Mouse (Mus musculus): Measurements from ENCODE around the gene Dop1b.
"Not testable (repeated sequence)": the region's sequence is repeated elsewhere in the genome, so short reads cannot be mapped to it uniquely, and the experiment has no call there.

The Dop1b gene

GRCm38 (mm10) chr16:93764597-93764996 is 52.9 kb downstream of the Dop1b start:
- no peak for DNase-seq

- DNase-seq = peak; percentile 59
Measured at GRCm38 (mm10) chr16:93766956-93767355, 55.3 kb downstream of the Dop1b start.

GRCm38 (mm10) chr16:93767548-93767947 is 55.8 kb downstream of the Dop1b start:
- DNase-seq = no peak

- DNase-seq = no peak
Measured at GRCm38 (mm10) chr16:93769621-93770020, 57.9 kb downstream of the Dop1b start.

GRCm38 (mm10) chr16:93770271-93770926 is 58.7 kb downstream of the Dop1b start:
- peak; percentile 49 for DNase-seq

- no peak for DNase-seq
Measured at GRCm38 (mm10) chr16:93774658-93775057, 63.0 kb downstream of the Dop1b start.

- no peak for DNase-seq
Measured at GRCm38 (mm10) chr16:93776468-93776867, 64.8 kb downstream of the Dop1b start.

- no peak for DNase-seq
Measured at GRCm38 (mm10) chr16:93777247-93777999, 65.7 kb downstream of the Dop1b start.

- DNase-seq = not testable (repeated sequence)
Measured at GRCm38 (mm10) chr16:93778393-93778792, 66.7 kb downstream of the Dop1b start.

- DNase-seq = no peak
Measured at GRCm38 (mm10) chr16:93779554-93779953, 67.8 kb downstream of the Dop1b start.

- peak; percentile 34 for DNase-seq
Measured at GRCm38 (mm10) chr16:93780660-93781479, 69.2 kb downstream of the Dop1b start.

GRCm38 (mm10) chr16:93784175-93784574 is 72.5 kb downstream of the Dop1b start:
- DNase-seq = no peak

GRCm38 (mm10) chr16:93785805-93786204 is 74.1 kb downstream of the Dop1b start:
- peak; percentile 82 for DNase-seq

- DNase-seq = no peak
Measured at GRCm38 (mm10) chr16:93788388-93788787, 76.7 kb downstream of the Dop1b start.

GRCm38 (mm10) chr16:93788881-93789280 is 77.2 kb downstream of the Dop1b start:
- no peak for DNase-seq

GRCm38 (mm10) chr16:93789971-93790755 is 78.5 kb downstream of the Dop1b start:
- no peak for DNase-seq

- no peak for DNase-seq
Measured at GRCm38 (mm10) chr16:93792981-93793630, 81.4 kb downstream of the Dop1b start.

GRCm38 (mm10) chr16:93794845-93795244 is 83.1 kb downstream of the Dop1b start:
- no peak for DNase-seq

- no peak for DNase-seq
Measured at GRCm38 (mm10) chr16:93795391-93795790, 83.7 kb downstream of the Dop1b start.

- peak; percentile 27 for DNase-seq
Measured at GRCm38 (mm10) chr16:93797021-93797840, 85.5 kb downstream of the Dop1b start.

- DNase-seq = no peak
Measured at GRCm38 (mm10) chr16:93797841-93798492, 86.3 kb downstream of the Dop1b start.
